Mouse (Mus musculus): ENCODE results near the gene Cpa1.

The Cpa1 gene

DNA sequence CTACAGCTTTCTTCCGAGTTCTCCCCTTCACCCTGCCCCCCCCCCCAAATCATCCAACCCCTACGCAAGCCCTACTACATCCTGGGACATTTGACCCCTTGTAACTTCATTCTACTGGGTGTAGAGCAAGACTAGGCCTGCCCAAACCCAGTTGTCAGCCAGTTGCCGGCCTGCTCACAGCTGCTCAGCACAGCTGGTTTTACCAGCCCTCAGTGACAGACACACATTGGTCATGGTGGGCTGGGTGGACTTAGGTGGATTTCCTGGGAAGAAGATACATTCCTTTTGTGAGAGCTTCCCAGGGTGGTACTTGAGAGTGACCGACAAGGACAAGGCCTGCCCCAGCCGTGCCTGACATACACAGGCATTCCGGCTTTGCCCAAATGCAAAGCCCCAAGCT is 18.0 kb upstream of the Cpa1 start:
- no peak for DNase-seq (ENCODE audit: low spot score in 2 of 2)

DNA sequence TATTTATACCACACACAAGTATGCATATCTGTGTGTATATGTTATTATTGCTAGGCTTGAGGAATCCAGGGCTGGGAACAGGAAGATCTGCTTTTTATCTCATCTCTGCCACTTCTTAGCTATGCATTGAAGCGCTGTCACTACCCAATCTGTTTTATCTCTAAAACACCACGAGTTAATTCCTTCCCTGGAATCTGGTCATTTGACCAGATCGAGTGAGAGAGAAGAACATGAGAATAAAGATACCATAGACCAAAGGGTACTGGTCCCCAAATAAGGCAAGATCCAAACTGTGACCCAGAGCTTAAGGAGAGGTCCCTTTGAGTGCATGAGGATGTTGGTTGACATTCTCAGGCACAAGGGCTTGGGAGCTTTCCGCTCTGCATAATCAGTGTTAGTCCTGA is 17.0 kb upstream of the Cpa1 start:
- no peak for DNase-seq (ENCODE audit: low spot score in 2 of 2)

DNA sequence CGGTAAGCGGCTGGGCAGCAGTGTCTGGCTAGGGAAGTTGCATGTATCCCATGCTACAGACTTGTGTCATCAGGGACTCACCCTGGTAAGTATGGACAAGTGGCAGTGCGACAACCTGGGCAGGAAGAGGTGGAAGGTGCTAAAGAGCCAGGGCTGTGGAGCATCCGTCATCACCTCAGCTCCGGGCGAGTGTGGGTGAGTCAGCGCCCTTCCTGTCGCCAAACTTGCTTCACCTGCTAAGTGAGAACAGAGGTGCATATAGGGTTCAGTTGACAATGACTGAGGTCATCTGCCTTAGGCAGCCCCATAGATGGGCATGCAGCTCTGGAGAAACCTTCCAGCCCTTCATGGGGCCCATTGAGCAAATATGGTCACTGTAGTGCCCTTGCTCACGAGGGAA is 14.3 kb upstream of the Cpa1 start:
- no peak for DNase-seq (ENCODE audit: low spot score in 2 of 2)

DNA sequence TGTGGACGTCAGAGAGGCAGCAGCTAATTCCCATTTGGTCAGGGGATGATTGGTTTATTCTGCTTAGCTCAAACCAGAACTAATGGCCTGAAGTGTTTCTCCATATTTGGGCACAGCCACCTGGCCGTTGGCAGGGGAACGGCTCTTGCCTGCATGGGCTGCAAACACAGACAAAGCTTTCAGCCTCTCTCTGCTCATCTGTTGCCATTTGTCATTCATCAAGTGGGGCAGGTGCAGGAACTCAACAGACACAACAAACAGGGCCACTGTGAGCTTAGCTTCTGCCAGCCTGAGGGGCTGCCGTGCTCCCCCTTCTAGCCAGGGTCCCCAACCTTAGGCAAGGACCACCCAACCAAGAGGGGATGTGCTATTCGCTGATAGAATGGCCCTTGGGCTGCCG is 10.9 kb upstream of the Cpa1 start:
- no peak for DNase-seq (ENCODE audit: low spot score in 2 of 2)

DNA sequence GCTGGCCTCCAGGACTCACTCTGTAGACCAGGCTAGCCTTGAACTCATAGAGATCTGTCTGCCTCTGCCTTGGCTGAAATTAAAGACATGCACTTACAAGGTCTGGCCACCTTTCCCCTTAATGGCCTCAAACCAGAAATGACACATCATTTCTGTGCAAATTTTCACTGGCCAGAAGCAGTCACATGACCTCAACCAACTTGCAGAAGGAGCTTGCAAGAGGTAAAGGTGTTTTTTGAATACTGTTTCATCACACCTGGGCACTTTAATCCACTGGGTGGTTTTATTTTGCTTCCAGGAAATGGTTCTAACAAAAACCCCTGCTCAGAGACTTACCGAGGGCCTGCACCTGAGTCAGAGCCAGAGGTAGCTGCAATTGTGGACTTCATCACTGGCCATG is 9.0 kb upstream of the Cpa1 start:
- DNase-seq (ENCODE audit: low spot score in 2 of 2) = no peak

DNA sequence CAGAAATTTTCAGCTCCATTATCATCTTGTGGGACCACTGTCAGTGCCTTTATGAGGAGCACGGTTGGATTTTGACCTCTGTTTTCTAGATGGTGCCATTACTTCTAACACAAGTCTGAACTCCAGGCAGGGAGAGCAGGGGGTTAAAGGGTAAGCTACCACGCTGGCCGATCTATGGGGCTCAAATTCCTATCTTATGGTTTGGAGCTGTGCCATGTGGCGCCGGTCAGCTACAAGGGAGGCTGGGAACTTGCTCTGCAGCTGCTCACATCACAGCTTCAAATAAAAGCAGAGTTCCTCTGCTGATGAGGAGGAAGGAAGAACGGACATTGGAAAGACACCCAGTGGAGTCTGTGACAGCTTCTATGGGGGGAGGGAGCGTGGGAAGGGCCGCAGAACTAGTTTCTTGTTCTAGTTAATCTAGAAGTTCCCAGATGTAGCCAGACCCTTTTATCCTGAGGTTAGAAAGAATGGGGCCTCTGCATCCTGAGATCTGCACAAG is 3.6 kb upstream of the Cpa1 start:
- DNase-seq (ENCODE audit: low spot score in 2 of 2) = no peak

DNA sequence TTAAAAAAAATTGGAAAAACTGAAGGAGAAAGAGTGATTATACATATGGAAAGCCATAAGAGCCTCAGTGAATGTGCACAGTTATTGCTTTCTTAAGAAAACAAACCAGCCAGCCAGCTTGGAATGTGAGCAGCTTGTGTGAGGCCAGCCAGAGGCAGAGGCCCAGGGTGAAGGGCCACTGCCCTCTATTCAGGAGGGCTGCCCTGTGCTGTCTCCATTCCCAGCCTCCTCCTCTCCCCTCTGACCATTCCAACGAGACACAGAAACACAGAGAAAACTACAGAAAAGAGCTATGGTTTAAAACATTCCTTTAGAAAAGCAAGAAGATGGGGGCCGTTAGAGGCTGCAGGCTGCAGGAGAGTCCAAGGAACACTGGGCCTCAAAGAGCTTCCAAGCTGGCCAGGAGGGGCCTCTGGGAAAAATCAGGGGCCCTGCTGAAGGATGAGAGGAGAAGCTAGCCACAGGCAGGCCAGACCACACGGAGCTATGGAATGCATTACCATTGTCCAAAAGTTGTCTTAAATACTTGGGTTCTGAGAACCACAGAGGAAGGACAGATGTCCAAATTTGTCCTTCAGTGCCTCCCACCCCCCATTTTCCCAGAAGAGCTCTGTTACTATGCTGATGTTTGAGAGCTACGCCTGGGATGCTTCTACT is 2.7 kb upstream of the Cpa1 start:
- DNase-seq (ENCODE audit: low spot score in 2 of 2) = no peak

DNA sequence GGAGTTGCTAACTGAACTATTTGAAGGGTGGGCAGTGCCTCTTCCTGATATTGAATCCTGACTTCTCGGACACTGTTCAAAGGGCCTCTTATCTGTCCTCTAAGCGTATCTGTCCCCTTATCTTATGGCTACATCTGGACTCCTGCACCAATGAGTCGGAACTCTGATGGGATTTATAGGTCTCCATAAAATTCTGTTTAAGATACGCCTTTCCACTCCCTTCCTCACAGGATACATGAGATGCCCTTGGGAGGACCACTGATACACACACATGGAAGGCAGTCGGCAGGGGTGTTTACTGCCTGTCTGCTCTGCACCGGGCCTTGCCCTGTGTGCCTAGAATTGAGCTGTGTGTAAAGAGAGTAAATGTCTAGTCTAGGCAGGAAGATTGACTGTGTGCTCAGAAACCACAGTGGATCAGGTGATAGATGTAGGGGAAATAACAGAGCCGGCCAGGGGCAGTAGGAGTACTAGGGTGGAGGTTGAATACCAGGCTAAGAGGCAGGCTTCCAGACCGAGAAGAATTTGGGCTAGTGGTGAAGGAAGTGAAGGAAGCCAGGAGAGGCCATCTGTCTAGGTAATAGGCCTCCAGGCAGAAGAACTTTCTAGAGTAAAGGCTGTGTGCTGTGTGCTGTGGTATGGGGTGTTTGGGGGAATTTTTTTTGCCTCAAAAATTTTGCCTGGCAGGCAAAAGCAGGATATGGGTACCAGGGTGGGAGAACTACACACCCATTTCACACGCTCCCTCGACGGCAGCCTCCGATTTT is 4.9 kb downstream of the Cpa1 start:
- DNase-seq (ENCODE audit: low spot score in 2 of 2) = no peak

DNA sequence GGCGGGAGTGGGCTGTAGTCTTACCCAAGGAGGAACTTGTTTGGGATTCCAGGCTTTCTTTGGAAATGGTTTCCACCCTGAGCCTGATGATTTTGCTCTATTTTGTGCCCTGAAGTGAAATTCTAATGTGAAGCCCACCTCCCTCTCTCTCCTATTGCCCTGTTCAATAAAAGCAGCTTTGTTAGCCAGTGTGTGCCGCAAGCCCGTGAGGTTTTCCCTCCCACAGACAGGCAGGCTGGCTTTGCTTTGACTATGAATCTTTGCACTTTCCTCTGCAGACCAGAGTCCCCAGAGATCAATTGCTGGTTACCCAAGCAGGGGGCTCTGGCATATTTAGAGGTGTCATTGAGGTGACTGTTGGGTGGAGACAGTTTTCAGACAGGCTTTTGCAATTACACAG is 5.4 kb downstream of the Cpa1 start:
- no peak for DNase-seq (ENCODE audit: low spot score in 2 of 2)

DNA sequence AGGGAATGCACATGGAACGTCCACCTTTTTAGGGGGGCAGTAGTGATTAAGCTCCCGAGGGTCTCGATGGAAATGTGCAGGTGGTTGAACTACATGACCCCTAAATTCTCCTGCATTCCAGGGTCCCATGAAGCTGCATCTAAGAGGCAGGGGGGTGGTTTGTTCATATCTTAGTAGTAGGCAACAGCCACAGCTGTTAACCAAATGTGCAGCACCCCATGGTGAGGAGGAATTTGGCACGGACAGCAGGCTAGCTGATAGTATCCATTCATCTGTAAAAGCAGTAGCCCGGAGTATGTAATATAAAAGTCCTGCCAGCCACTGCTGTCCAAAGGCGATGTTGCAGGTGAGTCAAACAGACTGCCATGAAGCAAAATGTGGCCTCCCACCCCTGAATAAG is 6.4 kb downstream of the Cpa1 start:
- no peak for DNase-seq (ENCODE audit: low spot score in 2 of 2)

DNA sequence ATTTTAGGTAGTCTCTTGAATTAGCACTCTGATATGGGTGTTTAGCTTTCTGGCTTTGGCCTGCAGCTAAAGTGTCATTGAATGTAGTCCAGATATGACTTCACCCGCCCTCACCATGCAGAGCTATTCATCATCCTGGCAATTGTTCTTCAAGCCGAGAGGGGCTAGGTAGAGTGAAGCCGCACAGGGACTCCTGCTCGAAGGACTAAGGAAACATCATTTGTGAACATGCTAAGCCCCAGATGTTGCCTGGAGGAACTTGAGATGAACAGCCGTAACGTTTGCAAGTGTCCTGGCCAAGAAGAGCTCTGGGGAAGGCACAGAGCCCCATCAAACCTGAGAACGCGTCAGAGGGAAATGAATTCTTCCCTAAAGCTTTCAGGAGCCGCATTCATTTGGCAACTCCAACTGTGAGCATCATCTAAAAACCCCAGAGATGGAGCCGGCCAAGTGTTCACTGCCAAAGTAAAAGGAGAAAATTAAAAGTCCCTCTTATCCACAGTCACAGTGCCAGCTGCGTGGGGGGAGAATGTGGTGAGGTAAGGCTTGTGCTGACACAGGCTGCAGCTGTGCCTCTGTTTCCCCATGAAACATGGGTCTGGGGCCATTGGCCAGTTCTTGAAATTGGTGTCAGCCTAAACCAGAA is 10.8 kb downstream of the Cpa1 start:
- no peak for DNase-seq (ENCODE audit: low spot score in 2 of 2)

DNA sequence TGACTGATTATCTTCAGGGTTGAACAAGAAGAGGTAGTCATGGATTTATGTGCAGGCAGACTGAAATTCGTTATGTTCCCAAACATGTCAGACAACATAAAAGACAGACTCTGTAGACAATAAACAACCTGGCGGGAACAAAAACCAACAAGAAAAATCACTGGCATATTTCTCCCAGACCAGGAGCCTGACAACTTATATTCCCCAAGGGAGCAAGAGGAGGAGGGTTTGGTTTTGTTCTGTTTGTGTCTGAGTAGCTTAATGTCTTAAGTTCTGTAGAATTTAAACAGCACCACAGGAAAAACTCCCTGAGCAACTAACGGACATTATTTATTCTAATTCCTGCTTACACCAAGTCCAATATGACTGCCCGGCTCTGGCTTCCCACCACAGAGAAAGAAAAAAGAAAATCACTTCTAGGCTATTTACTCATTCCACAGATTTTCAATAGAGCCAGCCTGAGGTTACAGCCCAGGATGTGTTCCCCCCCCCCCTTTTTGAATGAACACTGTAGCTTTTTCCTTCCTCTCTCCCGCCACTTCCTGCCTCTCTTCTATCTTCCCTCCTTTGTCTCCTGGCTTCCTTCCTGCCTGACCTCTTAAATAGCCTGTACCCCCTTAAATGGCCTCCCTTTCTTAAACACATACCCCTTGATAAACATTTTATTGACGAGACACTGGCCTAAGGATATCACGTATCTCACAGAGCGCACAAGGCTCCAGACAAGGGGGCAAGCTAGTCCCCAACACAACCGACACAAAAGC is 13.6 kb downstream of the Cpa1 start:
- DNase-seq (ENCODE audit: low spot score in 2 of 2) = no peak

DNA sequence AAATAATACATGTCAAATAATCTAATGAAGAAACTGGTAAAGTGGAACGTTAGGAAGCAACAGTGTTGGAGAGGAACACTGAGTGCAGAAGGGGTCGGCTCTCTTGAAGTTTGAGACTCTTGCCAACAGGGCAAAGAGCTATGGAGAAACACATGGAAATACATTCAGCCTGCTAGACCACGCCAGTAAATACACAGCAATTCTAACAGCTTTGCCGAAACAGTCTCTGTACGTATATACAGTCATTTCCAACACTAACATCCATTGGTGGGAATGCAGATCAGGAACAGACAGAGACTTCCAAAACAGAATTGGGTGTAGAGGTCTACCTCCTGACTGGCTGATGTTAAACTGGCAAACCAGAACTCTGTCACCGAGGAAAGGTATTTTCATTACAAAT is 14.5 kb downstream of the Cpa1 start:
- no peak for DNase-seq (ENCODE audit: low spot score in 2 of 2)

DNA sequence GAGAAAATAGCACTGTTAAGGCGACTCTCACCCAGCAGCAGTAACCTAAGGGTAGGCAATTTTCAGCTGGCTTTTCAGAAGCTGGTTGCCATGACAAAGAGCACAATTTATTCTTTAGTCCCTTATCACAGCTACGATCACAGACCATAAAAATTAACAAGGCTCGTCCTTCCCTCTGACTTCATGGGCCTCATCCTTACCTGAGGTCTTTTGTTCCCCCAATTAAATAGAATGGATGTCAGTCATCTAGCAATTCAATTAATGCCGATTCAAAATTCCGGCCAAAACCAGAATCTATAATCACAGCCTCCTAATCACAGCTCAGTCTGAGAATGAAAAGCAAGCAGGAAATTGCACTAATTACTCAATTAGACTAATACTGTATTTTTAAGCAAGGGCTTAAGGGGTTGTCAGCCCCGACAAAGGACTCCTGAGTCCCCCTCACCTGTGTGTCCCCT is 15.4 kb downstream of the Cpa1 start:
- no peak for DNase-seq (ENCODE audit: low spot score in 2 of 2)

DNA sequence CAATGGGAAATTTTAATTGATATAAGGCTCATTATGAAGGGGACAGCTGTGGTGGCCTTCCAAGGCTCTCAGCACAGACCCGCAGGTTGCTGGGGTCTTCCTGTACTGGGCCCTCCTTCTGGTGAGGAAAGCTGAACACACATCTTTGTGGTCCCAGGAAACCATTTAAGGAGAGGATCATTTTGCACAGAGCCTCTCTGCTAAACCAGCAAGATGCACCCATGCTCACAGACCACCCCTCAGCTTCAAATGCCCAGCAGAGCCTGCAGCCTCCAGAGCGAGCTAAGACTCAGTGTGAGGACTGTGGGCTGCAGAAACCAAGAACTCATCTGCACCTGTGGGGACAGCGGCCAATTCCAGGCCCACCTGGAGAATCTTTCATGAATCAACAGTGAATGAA is 15.9 kb downstream of the Cpa1 start:
- no peak for DNase-seq (ENCODE audit: low spot score in 2 of 2)

DNA sequence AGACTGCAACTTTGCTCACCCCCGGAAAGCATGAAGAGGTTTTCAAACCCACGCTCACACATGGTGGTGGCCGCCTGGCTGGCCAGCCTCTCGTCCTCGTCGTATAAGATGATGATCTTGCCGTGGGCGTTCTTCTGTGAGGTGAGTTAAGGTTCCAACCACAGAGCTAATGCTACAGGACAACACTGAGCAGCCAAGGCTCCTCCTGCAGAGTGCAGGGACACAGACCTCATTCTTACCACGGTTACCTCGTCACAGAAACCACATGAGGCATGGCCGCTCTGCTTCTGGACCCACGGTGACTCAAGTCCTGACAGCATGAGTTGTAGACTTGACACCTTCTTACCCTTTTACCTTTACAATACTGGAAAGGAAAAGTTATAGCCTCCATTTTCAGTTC is 18.3 kb downstream of the Cpa1 start:
- DNase-seq (ENCODE audit: low spot score in 2 of 2) = peak; percentile 18 to 47

DNA sequence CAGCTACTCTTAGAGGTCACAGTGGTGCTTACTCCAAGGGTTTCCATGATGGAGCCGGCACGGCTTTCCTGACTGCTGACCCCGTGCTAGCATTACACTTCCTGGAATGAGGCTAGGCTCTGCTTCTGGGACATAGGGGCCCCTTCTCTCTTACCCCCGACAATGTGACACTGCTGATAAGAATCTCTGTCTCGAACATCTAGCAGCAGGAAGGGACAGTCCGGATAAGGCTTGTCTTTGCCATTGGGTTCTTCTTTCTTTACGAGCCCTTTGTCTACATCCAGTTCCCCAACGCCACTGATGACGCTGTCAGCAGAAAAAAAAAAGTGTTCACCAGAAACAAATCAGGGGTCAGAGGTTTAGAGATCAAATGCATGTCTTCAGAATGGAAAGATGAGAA is 19.6 kb downstream of the Cpa1 start:
- no peak for DNase-seq (ENCODE audit: low spot score in 2 of 2)

DNA sequence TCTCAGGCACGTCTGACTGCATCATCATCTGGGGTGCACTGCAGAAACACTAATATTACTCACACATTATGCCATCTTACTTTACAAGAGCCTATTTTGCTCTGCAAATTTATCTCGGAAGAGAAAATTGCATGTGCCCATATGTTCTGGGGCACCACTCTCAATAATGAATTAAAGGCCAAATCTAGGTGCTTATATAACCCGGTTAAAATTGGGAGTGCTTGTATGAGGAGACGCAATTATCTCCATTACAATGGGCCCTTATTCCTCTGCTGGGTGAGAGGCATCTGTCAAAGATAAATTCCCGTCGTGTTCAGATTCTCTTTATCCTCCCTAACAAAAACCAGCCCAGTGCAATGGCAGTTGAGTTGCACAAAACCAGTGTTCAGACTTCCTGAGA is 25.8 kb downstream of the Cpa1 start:
- no peak for DNase-seq (ENCODE audit: low spot score in 2 of 2)

DNA sequence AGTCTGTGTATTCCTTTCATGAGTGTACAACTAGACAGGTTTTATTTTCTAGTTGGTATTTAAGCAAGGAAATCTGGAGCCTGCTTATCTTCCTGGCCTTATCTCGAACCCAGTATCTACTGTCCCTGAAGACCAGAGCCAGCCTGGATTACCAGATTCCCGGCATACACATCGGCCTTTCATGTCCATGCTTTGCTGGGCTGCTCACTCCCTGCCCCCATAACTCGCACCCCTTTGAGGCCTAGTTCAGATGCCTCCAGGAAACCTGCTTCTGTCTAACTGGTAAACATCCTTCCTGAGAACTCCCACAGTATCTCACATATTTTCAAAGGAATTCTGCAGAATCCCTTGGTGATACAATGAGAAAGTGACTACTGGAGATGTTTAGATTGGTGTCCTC is 26.3 kb downstream of the Cpa1 start:
- no peak for DNase-seq (ENCODE audit: low spot score in 2 of 2)

DNA sequence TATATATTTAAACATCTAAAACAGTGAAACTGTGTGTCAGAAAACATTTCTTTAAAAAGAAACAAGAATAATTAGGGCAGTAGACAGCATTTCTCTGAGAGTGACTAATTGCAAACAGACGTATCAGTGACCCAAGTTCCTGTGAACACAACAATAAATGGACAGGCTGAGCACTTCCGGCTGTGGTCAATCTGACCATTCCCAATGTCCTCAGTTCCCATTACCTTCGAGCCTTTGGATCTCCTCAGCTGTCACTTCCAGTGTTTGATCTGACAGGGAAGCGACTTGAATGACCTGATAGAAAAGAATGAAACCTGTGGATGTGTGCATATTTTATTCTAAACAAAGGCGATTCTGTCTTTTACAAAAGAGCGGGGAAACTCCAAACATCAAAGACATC is 27.0 kb downstream of the Cpa1 start:
- no peak for DNase-seq (ENCODE audit: low spot score in 2 of 2)

DNA sequence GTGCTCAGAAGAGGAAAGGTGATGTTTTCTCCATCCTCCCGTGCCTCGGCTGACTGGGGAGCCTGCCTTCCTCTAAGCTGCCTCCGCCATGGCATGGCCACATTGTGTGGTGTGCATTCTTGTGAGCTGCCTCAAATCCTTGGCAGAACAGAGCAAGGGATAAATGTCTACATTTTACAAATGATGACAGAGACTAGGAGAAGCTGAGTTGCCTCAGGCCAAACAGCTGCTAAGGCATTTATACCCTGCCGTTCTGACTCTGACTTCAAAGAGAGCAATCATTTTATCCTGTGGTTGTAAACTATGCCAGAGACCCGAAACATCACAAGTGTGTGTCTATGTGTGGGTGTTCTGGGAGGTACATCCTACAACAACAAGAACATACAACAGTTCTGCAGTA is 28.6 kb downstream of the Cpa1 start:
- DNase-seq (ENCODE audit: low spot score in 2 of 2) = no peak

DNA sequence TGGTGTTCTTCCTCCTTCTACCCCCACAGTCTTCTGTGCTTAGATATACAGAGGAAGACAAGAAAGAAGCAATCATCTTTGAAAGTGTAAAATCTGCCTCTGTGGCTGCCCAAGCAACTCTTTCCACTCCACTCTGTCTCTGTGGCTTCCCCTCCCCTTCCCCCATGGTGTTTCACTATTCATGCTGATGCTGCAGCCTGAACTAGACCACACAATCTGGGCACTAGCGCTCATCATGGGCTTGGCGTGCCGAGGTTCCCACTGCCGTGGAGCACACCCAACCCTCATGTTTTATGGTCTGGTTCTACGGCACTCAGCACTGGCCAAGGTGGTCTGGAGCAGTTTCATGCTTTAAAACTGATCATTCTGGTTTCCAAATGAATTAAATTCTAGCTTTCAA is 32.7 kb downstream of the Cpa1 start:
- DNase-seq (ENCODE audit: low spot score in 2 of 2) = no peak

All from natural killer cell, adult 2 months (primary cell).